Mouse (Mus musculus) limb, embryonic 10.5 days (tissue): ENCODE results near the gene Prkcd. TPM values are rescaled to one million over a fixed set of nuclear protein-coding genes. Genes with fewer than 3 reads are reported as not detected.
"Not testable (repeated sequence)": the region's sequence is repeated elsewhere in the genome, so short reads cannot be mapped to it uniquely, and the experiment has no call there.

Experiments
- DNase-seq: peaks from one replicate; pipeline ENCODE4 v3.0.0-alpha.2; 2017; ENCODE audit warnings: low spot score
- H3K27ac ChIP-seq: fragments of 300-500 bp; sonication (generic); 2 replicates; pipeline ENCODE4 v1.5.1; 2016; ENCODE audit warnings: mild to moderate bottlenecking
- H3K27me3 ChIP-seq: fragments of 300-500 bp; sonication (generic); 2 replicates; pipeline ENCODE4 v1.6.1; 2016; ENCODE audit warnings: low read depth, mild to moderate bottlenecking; ENCODE audit not compliant: poor library complexity, severe bottlenecking
- H3K36me3 ChIP-seq: fragments of 300-500 bp; sonication (generic); 2 replicates; pipeline ENCODE4 v1.6.1; 2016; ENCODE audit warnings: mild to moderate bottlenecking, moderate library complexity
- H3K4me1 ChIP-seq: fragments of 300-500 bp; sonication (generic); 2 replicates; pipeline ENCODE4 v1.6.1; 2016
- H3K4me3 ChIP-seq: fragments of 300-500 bp; sonication (generic); 2 replicates; pipeline ENCODE4 v1.5.1; 2016; ENCODE audit warnings: mild to moderate bottlenecking, moderate library complexity
- H3K9me3 ChIP-seq: fragments of 300-500 bp; sonication (generic); replicated peaks from 2 replicates; pipeline ENCODE4 v1.6.1; 2016; ENCODE audit warnings: mild to moderate bottlenecking
- WGBS: fragments of 180-500 bp; shearing (Covaris S2); methylation state at CpG from one replicate; pipeline ENCODE4 v1.1.7; 2016; 5-methylcytosine and 5-hydroxymethylcytosine counted together
- polyA plus RNA-seq: library from polyadenylated mRNA; unstranded; fragments of >200 nt; fragmentation: Nextera tagmentation; extraction: Ambion mirVana; gene quantifications from 2 replicates; pipeline ENCODE4 v1.2.1, GENCODE M21; 2016

Prkcd gene
- polyA plus RNA-seq, 1 experiment from 2014 or later: 36.8 TPM

GRCm38 (mm10) chr14:30593279-30594091 is 32.5 kb downstream of the Prkcd start:
- Histone ChIP-seq H3K27ac (peak overlapping the region; percentile 69), H3K9me3 (no peaks in the 10 kb centered on the region), H3K36me3 (peaks cover 27% of the 10 kb centered on the region), H3K4me1 (peaks cover 32% of the 10 kb centered on the region), H3K27me3 (no peaks in the 10 kb centered on the region), H3K4me3 (no peak overlapping the region)
- WGBS: 53% methylated on average over 11 of the region's 11 CpGs
- DNase-seq: no peak

GRCm38 (mm10) chr14:30591417-30591816 is 34.6 kb downstream of the Prkcd start:
- Histone ChIP-seq H3K9me3 (no peaks in the 10 kb centered on the region), H3K36me3 (0 out of 2 replicates have a peak, but pooled peaks cover 11% of the 10 kb centered on the region), H3K27ac (no peak overlapping the region), H3K4me3 (no peak overlapping the region), H3K4me1 (peaks cover 32% of the 10 kb centered on the region), H3K27me3 (no peaks in the 10 kb centered on the region)
- peak; percentile 85 for DNase-seq
- WGBS: 10% methylated on average over 6 of the region's 6 CpGs

GRCm38 (mm10) chr14:30590918-30591317 is 35.1 kb downstream of the Prkcd start:
- DNase-seq: no peak
- H3K27ac ChIP-seq: no peak overlapping the region
- no peak overlapping the region for H3K4me3 ChIP-seq
- no peaks in the 10 kb centered on the region for H3K27me3 ChIP-seq
- peaks cover 32% of the 10 kb centered on the region for H3K4me1 ChIP-seq
- H3K36me3 ChIP-seq: 0 out of 2 replicates have a peak, but pooled peaks cover 10% of the 10 kb centered on the region
- WGBS: 69% methylated on average over 7 of the region's 7 CpGs
- no peaks in the 10 kb centered on the region for H3K9me3 ChIP-seq

DNA sequence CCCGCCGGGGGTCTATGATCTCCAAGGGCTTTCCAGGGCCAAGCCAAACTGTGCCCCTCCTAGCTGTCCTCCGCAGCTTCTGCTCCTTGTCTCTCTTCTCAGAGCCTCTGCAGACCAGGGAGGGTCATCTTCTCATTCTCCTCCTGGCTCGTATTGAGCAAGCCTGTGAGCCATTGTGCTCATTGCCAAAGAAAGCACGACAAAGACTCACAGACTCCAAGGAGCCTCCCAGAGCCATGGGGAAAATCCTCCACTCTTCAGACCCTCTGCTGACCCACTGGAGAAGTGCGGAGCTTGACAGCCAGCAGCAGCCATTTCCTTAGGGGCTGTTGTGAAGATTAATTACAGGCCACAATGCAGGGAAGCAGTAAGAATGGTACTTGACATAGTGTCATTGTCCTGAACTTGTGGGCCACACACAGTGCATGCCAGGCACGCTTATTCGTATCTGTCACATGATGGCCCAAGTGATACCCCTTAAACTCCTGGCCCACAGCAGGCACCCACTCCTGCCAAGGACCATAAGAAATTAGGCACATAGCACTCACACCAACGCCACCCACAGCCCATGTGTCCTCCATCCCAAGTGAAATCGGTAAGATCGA is 35.9 kb downstream of the Prkcd start:
- no peak overlapping the region; the same call in 1 of the 2 replicates for H3K27ac ChIP-seq
- H3K9me3 ChIP-seq: no peaks in the 10 kb centered on the region
- H3K4me1 ChIP-seq: peaks cover 32% of the 10 kb centered on the region
- no peaks in the 10 kb centered on the region for H3K27me3 ChIP-seq
- H3K36me3 ChIP-seq: 0 out of 2 replicates have a peak, but pooled peaks cover 5% of the 10 kb centered on the region
- H3K4me3 ChIP-seq: no peak overlapping the region
- no peak for DNase-seq
- 85% methylated on average over 11 of the region's 11 CpGs for WGBS

GRCm38 (mm10) chr14:30586780-30587461 is 39.1 kb downstream of the Prkcd start:
- Histone ChIP-seq H3K36me3 (no peaks in the 10 kb centered on the region), H3K4me1 (peaks cover 21% of the 10 kb centered on the region), H3K27ac (no peak overlapping the region; the same call in 1 of the 2 replicates), H3K9me3 (no peaks in the 10 kb centered on the region), H3K27me3 (no peaks in the 10 kb centered on the region), H3K4me3 (no peak overlapping the region)
- no peak for DNase-seq
- WGBS: 79% methylated on average over 7 of the region's 7 CpGs

DNA sequence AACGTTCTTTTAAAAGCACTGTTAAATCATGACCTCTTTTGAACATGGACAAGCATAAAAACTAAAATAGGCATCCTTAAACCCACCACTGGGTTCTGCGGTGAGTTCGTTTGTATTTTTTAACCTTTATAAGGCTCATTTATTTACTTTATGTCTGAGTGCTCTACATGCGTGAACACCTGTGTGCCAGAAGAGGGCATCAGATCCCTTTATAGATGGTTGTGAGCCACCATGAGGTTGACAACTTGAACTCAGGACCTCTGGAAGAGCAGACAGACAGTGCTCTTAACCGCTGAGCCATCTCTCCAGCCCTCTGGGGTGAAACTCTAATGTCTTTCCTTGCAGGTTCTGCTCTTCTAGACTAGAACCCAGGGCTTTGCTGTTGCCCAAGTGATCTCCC is 40.7 kb downstream of the Prkcd start:
- Histone ChIP-seq H3K4me3 (no peak overlapping the region), H3K36me3 (no peaks in the 10 kb centered on the region), H3K27ac (no peak overlapping the region), H3K9me3 (no peaks in the 10 kb centered on the region), H3K4me1 (peaks cover 10% of the 10 kb centered on the region), H3K27me3 (no peaks in the 10 kb centered on the region)
- 86% methylated on average over 5 of the region's 5 CpGs for WGBS
- no peak for DNase-seq

DNA sequence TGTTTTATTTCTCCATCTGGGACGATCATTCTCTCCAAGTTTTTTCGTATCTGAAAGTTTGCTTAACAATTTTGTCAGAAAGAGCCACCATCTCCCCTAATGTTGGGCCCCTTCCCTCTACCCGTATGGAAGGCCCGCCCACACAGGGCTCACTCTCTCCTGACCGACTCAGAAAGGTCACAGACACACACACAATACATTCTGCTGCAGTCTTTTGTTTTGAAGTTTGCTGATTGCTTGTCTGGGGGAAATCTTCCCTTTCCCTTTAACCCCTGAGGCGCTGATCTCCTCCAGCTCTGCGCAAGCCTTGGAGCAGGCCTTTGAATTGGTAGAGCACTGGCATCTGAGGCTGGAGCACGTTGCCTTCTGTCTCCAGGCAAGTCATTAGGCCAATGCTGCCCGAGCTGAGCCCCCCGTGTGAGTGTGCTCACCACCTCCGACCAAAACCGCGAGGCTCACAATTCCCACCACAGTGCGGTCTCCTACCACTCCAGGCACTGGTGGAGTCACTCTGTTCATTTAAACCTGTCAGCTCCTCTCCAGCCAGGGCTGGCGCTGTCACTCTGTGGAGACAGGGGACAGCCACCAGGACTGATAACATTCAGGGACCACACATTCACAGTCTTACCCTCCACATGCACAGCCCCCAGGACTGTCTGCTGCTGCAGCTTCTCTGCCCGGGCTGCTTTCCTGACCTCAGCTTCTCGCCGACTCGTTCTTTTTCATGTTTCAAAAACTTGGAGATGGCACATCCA is 41.3 kb downstream of the Prkcd start:
- H3K4me3 ChIP-seq: no peak overlapping the region
- H3K9me3 ChIP-seq: no peaks in the 10 kb centered on the region
- DNase-seq: no peak
- peaks cover 10% of the 10 kb centered on the region for H3K4me1 ChIP-seq
- H3K36me3 ChIP-seq: no peaks in the 10 kb centered on the region
- no peaks in the 10 kb centered on the region for H3K27me3 ChIP-seq
- WGBS: 54% methylated on average over 19 of the region's 19 CpGs
- peak overlapping the region; percentile 46; the same call in 1 of the 2 replicates for H3K27ac ChIP-seq

- Histone ChIP-seq H3K9me3 (no peaks in the 10 kb centered on the region), H3K27ac (no peak overlapping the region), H3K27me3 (no peaks in the 10 kb centered on the region), H3K4me1 (peaks cover 10% of the 10 kb centered on the region), H3K36me3 (no peaks in the 10 kb centered on the region), H3K4me3 (no peak overlapping the region)
- DNase-seq: no peak
- 66% methylated on average over 2 of the region's 2 CpGs for WGBS
Observed at GRCm38 (mm10) chr14:30584077-30584476, 41.9 kb downstream of the Prkcd start.

DNA sequence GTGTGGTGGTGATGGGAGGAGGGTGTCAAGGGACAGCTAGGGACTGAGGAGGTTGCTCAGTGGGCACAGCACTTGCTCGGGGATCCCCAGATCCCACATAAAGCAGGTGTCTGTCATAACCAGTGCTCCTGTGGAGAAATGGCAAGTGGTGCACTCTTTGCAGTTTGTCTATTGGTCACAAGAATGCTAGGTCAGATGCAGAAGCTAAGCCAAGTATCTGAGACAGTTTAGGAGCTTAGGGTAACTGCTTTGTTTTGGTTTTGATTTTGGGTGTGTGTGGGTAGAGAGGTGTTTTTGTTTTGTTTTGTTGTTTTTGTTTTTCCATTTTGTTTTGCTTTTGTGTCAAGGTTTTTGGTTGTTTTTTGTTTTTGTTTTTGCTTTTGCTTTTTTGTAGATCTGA is 44.8 kb downstream of the Prkcd start:
- Histone ChIP-seq H3K27me3 (no peaks in the 10 kb centered on the region), H3K27ac (no peak overlapping the region), H3K4me1 (peaks cover 12% of the 10 kb centered on the region), H3K36me3 (peaks cover 4% of the 10 kb centered on the region), H3K9me3 (no peaks in the 10 kb centered on the region), H3K4me3 (no peak overlapping the region)
- DNase-seq: no peak
- 70% methylated on average over 1 of the region's 1 CpGs for WGBS

GRCm38 (mm10) chr14:30579882-30580281 is 46.1 kb downstream of the Prkcd start:
- Histone ChIP-seq H3K27ac (no peak overlapping the region), H3K27me3 (no peaks in the 10 kb centered on the region), H3K9me3 (no peaks in the 10 kb centered on the region), H3K4me3 (no peak overlapping the region), H3K4me1 (peaks cover 17% of the 10 kb centered on the region), H3K36me3 (peaks cover 17% of the 10 kb centered on the region)
- WGBS: 44% methylated on average over 5 of the region's 5 CpGs
- DNase-seq: no peak

- Histone ChIP-seq H3K27me3 (no peaks in the 10 kb centered on the region), H3K36me3 (peaks cover 24% of the 10 kb centered on the region), H3K9me3 (no peaks in the 10 kb centered on the region), H3K4me3 (no peak overlapping the region), H3K4me1 (peaks cover 10% of the 10 kb centered on the region; the same call in 1 of the 2 replicates), H3K27ac (no peak overlapping the region)
- DNase-seq: no peak
- 87% methylated on average over 5 of the region's 5 CpGs for whole genome bisulfite sequencing
Observed at GRCm38 (mm10) chr14:30579180-30579579, 46.8 kb downstream of the Prkcd start.

DNA sequence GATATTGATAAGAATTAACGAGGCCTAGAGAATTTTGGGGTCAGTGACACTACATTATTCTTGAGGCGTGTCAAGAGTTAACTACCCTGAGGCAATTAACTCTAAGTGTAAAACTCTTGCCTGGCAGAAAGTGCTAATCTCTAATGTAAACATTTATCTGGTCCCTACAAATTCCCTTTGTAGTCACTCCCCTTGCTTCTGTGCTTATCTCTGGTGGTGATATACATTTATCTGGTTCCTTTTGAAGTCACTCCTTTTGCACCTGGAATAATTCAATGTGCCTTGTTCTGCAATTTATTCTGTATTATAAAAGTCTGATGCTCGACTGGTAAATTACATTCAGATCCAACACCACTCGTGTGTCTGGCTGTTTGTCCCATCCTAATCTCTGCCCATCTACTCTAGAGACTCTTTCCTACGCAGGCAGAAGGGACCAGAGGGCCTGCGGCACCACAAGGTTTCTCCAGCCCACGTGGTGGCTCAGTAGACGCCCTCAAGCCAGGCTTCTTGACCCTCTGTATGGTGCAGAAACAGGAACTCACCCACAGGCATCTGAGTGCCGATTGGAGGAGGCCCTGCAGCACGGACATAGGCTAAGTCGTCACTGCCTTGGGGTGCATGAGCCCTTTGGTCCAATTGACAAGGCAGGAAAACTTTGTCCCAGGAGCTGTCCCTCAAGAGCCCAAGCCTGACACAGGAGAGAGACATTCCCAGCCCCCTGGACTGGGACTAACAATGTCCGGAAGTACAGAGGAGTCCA is 48.5 kb downstream of the Prkcd start:
- H3K36me3 ChIP-seq: peaks cover 41% of the 10 kb centered on the region
- H3K4me1 ChIP-seq, H3K27ac ChIP-seq, H3K4me3 ChIP-seq, H3K27me3 ChIP-seq, DNase-seq, H3K9me3 ChIP-seq: not testable (repeated sequence)
- WGBS: 26% methylated on average over 10 of the region's 12 CpGs
